Mouse (Mus musculus) layer of hippocampus, postnatal 10 days (tissue): ENCODE results near the gene C130032M10Rik. TPM values are rescaled to one million over a fixed set of nuclear protein-coding genes. Genes with fewer than 3 reads are reported as not detected.

ENCODE experiments used
- DNase-seq, 2 experiments: peaks; one replicate each; pipeline ENCODE4 v3.0.0; 2021; ENCODE audit warnings: low spot score in 2 of 2
- total RNA-seq, 2 experiments: library from RNA; stranded (reverse); gene quantifications; 2 replicates each; pipeline ENCODE4 v1.2.3; 2021

The C130032M10Rik gene
- total RNA-seq, 2 experiments from 2014 or later = not detected

- no peak for DNase-seq
These were observed 32.2 kb downstream of the C130032M10Rik start for GRCm38 (mm10) chr9:114547643-114548077.

DNA sequence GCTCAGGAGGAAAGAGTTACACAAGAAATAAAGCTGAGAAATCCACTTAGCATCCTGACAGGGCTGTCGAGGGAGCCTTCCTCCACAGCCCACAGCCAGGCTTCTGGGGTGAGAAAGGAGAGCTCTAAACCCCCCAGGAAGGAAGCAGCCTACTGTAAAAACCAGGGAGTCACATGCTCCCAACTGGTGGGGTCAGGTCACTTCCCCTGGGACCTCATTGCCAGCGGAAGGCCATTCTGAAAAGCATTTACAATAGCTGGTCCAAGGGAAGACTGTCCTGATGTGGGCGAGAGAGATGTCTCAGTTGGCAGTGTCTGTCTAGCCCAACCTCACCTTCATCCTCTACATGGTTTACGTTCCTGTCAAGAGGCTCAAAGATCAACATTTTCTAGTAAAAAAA, 33.0 kb downstream of the C130032M10Rik start:
- no peak for DNase-seq

GRCm38 (mm10) chr9:114549117-114549516, 33.6 kb downstream of the C130032M10Rik start:
- no peak for DNase-seq

DNA sequence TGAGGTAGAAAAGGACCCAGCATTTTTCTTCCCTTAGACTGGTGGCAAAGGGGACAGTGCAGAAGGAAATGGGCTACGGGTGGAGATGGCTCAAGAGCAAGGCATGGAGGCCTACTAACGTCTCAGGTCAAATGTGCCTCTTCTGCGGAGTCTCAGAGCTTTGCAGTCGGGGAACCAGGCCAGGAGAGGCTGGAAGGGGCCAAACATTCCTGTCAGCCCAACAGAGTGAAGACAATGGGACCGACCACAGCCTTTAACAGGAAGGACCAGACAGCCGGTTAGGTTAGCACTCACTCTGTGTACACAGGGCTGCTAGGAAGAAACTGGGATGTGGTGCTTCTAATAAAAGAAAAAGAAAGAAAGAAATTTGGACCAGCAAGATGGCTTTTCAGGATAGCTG, 34.5 kb downstream of the C130032M10Rik start:
- no peak for DNase-seq

DNA sequence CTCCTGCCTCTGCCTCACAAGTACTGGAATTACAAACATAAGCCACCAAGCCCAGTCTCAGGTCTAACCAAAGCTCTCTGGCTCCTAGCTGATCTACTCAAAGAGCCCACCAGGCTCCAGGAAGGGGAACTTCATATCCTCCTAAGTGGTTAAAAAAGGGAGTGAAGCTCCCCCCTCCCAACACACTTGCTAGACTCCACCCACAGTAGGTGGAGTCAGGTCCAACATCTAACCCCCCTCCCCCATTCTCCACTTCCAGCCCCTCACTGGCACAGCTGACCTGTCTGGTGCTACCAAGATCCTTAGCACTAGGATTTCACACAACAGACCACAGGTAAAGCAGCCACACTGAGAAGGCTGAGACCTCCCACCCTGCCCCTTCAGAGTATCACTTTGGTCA, 38.3 kb downstream of the C130032M10Rik start:
- DNase-seq = no peak

GRCm38 (mm10) chr9:114554355-114554979, 39.0 kb downstream of the C130032M10Rik start:
- no peak for DNase-seq

- no peak for DNase-seq
These were observed 40.9 kb downstream of the C130032M10Rik start for GRCm38 (mm10) chr9:114556276-114556855.

DNA sequence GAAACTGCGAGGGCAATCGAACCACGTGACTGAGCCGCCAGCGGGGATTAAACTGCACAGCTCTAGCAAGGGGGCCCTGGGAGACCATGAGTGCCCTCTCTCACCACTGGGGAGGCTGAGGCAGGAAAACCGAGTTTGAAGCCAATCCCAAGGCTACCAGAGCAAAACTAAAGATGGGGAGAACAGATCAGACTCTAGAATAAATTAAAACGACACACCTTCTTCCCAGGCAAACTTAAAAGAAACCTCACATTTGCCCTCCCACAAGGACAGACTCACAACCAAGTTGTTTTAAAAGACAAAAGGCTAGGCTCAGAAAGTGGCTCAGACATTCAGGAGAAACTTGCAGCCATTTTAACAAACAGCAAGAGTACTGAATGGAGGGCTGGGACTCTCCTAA, 41.6 kb downstream of the C130032M10Rik start:
- no peak for DNase-seq

- no peak for DNase-seq
These were observed 44.6 kb downstream of the C130032M10Rik start for GRCm38 (mm10) chr9:114560141-114560540.

DNA sequence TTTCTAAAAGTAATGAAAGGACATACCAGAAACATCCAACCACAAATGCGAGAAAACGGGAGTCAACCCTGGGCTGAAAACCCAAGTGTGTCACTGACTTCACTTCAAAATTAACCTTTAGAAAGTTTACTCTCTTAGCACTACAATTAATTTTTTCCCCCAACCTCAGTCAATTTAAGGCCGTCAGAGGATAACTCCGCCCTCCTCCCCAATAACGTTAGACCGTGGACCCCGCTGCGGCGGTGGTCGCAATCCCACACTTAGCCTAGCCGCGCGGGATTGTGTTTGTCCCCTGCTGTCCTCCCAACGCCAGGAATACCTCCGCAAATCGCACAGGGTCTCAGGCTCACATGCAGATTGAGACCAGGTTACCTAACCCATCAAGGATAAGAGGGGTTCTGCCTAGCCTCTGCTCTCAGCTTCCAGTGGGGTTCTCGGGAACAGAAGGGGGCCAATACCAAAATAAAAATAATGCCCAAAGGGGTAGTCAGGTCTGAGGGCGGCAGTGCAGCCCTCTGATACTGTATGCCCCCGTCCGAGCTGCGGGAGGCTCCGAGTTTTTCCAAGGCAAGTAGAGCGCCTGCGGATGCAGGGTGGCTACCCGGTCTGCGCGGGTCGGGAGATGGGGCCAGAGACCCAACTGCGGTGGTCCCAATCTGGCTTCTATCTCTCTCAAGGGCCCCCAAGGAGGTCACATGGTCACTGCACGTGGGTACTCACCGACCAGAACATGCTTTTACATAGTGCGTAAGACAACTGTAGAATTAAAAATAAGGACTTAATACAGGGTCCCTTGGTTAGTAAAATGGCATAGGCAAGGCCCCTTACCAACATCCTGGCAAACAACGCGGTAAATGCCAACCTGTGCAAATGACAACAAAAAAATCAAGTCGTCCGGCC, 45.5 kb downstream of the C130032M10Rik start:
- DNase-seq = no peak

- DNase-seq = no peak
These were observed 46.1 kb downstream of the C130032M10Rik start for GRCm38 (mm10) chr9:114561671-114561971.

DNA sequence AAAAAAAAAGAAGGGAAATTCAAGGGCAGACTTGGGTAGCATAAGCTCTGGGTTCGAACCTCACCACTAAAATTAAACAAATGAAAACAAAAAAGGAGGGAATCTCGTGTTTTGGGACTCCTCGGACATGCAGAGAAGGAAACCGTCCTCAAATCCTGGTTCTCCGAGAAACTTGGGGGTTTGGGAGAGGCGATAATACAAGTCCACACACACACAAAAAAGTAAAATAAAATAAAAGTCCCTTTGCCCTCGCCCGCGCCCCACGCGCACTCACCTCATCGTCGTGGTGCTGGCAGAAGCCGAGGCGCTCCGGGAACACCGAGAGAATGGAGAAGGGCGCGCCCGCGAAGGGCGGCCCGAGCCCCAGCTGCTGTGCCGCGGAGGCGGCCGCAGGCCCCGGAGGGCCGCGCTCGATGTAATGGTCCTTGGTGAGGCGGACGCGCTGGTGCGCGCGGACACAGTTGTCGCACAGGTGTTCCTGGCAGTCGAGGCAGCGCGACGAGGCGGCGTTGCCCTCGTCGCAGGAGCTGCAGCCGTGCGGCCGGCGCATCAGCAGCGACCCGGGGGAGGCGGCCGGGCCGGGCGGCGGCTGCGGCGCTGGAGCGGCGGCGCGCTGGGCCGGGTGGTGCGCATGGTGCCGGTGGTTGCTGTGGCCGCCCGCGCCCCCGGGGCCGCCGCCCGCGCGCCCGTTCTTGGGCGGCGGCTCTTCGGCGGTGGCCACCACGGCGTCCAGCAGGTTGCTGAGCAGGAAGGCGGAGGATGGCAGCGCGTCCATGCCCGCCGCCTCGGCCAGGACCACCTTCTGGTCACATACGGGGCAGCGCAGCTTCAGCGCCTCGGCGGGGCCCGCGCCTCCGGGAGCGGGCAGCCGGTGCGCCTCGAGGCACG, 46.8 kb downstream of the C130032M10Rik start:
- no peak for DNase-seq

DNA sequence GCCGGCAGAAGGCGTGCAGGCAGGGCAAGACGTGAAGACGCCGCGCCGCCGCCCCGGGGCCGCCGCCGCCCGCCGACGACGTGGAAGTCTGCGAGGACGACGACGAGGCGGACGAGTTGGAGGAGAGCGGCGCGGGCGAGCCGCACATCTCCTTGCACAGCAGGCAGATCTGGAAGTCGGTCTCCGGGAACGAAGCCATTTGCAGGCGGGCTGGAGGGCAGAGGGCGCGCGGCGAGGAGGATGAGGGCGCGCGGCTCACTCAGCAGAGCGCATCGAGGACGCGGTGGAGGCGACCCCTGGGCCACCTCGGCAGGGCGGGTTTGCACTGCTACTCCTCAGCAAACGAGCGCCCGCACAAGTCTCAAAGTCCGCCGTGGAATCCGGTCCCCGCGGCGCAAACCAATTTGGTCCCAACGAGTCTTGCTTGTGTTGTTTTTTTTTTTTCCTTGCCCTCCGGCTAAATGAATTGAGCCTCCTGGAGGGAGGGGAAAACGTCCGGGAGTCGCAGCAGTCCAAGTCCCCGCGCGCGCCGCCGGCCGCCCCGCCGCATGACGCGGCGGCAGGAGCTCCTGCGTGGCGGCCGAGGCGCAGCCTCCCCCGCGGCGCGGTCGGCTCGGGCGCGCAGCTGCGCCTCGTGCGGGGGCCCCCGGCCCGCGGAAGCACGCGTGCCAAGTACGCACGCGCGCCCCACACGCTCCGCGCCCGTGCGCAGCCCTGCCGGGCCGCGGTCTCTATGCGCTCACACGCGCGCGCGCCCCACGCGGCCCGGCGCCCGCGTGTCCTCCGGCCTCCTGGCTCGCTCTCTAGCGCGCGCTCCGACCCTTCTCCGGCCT, 47.6 kb downstream of the C130032M10Rik start:
- no peak for DNase-seq

GRCm38 (mm10) chr9:114563761-114564606, 48.5 kb downstream of the C130032M10Rik start, which contains the start of gene Trim71:
Gene Trim71 (minus strand): TSS chr9:114564369.
- peak; percentile 16 to 36 for DNase-seq

DNA sequence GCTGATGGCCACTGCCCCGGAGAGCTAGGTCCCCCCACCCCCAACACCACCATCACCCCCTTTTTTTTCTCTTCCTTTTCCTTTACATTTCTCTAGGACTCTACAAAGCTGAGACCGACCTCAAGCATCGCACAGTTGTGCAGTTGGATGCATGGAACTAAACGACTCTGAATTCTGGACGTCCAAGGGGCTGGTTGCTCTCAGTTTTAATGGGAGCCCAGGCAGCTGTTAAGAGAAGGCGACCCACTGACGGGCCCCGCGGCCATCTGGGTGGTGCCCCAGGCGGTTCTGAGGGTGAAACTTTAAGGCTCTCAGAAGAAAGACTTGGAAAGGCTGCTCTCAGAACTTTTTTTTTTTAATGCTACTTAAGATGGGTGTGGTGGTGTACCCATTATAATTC, 49.2 kb downstream of the C130032M10Rik start:
- no peak for DNase-seq
